Mouse (Mus musculus): ENCODE data around the gene Wdr46.

- TF ChIP-seq POLR2A (IDR thresholded peaks at IDR 0.05; ENCODE audit: low read depth, low read length) = no peak
- no peak for TF ChIP-seq CTCF (IDR thresholded peaks at IDR 0.05; ENCODE audit: extremely low read depth, insufficient read length, insufficient replicate concordance, low read depth, low read length)
Measured at GRCm38 (mm10) chr17:33947430-33948089, 7.1 kb downstream of the Wdr46 start.
